Mouse (Mus musculus) neural tube, embryonic 15.5 days (tissue): Measurements from ENCODE around the gene Sla2. TPM values are rescaled to one million over a fixed set of nuclear protein-coding genes. Genes with fewer than 3 reads are reported as not detected.
A peak's percentile ranks its signal among the peaks of the same experiment; 100 is the strongest.
"Not testable (repeated sequence)": the region's sequence is repeated elsewhere in the genome, so short reads cannot be mapped to it uniquely, and the experiment has no call there.

Experiments
- ATAC-seq: fragments of 200-750 bp; cut with Nextera tagmentation; 2 replicates; pipeline ENCODE4 v1.8.0; 2017; ENCODE audit warnings: mild to moderate bottlenecking, moderate TSS enrichment, moderate library complexity; ENCODE audit not compliant: low FRiP score
- H3K27ac ChIP-seq: fragments of 300-500 bp; sonication (generic); replicated peaks from 2 replicates; pipeline ENCODE4 v1.5.1; 2015; ENCODE audit warnings: mild to moderate bottlenecking, inconsistent platforms
- H3K27me3 ChIP-seq: fragments of 300-500 bp; sonication (generic); replicated peaks from 2 replicates; pipeline ENCODE4 v1.6.1; 2015; ENCODE audit warnings: inconsistent platforms
- H3K36me3 ChIP-seq: fragments of 300-500 bp; sonication (generic); 2 replicates; pipeline ENCODE4 v1.6.1; 2015; ENCODE audit warnings: inconsistent platforms
- H3K4me1 ChIP-seq: fragments of 300-500 bp; sonication (generic); 2 replicates; pipeline ENCODE4 v1.6.1; 2015; ENCODE audit warnings: inconsistent platforms
- H3K4me2 ChIP-seq: fragments of 300-500 bp; sonication (generic); 2 replicates; pipeline ENCODE4 v1.6.1; 2015; ENCODE audit warnings: inconsistent platforms, mild to moderate bottlenecking, moderate library complexity
- H3K4me3 ChIP-seq: fragments of 300-500 bp; sonication (generic); replicated peaks from 2 replicates; pipeline ENCODE4 v1.5.1; 2015; ENCODE audit warnings: mild to moderate bottlenecking, inconsistent platforms
- H3K9ac ChIP-seq: fragments of 300-500 bp; sonication (generic); replicated peaks from 2 replicates; pipeline ENCODE4 v1.6.1; 2015; ENCODE audit warnings: mild to moderate bottlenecking, inconsistent platforms
- H3K9me3 ChIP-seq: fragments of 300-500 bp; sonication (generic); replicated peaks from 2 replicates; pipeline ENCODE4 v1.6.1; 2016; ENCODE audit warnings: inconsistent platforms
- WGBS: fragments of 180-500 bp; shearing (Covaris S2); methylation state at CpG from one replicate; pipeline ENCODE4 v1.1.7; 2015; ENCODE audit warnings: mixed read lengths; 5-methylcytosine and 5-hydroxymethylcytosine counted together
- polyA plus RNA-seq: library from polyadenylated mRNA; unstranded; fragments of >200 nt; fragmentation: Nextera tagmentation; extraction: Ambion mirVana; gene quantifications from 2 replicates; pipeline ENCODE4 v1.2.1, GENCODE M21; 2015

The Sla2 gene
- polyA plus RNA-seq, 1 experiment from 2014 or later: 0.22 TPM

DNA sequence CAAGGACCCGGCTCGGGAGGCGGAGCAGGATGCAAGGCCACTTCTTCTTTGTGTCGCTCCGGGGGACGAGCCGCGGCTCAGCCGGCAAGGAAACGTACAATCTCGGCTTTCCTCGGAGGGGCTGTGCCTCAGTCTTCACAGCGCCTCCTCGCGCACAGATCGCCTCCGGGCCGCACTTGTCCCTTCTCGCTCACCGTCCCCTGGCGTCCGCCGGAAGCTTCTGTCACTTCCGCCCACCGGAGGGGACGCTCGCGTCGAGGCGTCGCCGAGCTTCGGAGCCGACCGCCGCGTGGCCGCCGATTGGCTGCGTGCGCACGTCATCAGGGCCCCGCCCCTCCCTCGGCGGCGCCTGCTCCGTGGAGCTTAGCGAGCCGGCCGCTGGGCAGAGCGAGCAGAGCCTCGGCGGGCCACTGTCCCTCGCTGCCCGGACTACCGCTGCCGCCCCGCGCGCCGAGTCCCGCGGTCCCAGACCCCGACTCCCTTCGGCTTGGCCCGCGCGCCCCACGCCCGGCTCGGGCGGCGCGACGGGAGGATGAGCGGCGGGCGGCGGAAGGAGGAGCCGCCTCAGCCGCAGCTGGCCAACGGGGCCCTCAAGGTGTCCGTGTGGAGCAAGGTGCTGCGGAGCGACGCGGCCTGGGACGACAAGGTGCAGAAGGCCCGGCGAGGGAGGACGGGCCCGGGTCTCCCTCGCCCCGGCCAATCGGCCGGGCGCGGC is 24.1 kb downstream of the Sla2 start, which contains the start of gene Rab5if:
Gene Rab5if (plus strand): TSS at position 357 of the 715 bp plus-strand sequence.
- Histone ChIP-seq H3K27ac (peak within 1 kb of the TSS; percentile 92), H3K4me1 (peaks cover 44% of the 10 kb centered on the region), H3K9me3 (no peaks in the 10 kb centered on the region), H3K9ac (peak within 1 kb of the TSS; percentile 92), H3K36me3 (peaks cover 25% of the 10 kb centered on the region), H3K4me3 (peak within 1 kb of the TSS; percentile 80), H3K27me3 (no peaks in the 10 kb centered on the region), H3K4me2 (peak within 1 kb of the TSS; percentile 92)
- under 1% methylated on average over 95 of the region's 98 CpGs for WGBS
- peak; percentile 97 for ATAC-seq

DNA sequence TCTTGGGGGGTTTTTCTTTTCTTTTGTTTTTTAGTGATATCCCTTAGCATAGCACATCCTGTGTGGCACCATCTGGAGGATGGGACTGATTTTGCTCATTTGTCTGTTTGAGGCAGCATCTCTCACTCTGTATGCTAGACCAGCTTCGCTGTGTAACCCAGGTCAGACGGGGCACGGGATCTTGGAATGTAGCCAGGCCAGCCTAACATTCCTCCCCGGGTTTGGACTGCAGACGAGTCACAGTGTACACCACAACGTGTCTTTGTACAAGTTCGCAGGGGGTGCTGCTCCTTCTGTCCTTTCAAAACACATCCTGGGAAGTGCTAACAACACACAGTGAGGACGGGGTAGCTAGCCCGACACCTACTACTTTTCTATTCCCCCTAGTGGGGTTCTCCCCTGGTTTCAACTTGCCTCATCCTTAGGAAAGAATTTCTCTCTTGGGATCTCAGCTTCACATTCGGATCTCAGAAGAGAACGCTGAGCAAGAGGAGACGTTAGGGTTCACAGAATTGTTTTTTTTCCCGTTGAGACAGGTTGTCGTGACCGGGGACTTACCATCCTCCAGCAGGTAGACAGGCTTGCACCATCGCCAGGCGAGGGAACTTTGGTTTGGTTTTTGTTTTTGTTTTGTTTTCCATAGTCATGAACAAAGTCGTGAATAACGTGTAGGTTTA is 24.8 kb downstream of the Sla2 start:
- peak overlapping the region; percentile 92 for H3K27ac ChIP-seq
- peaks cover 44% of the 10 kb centered on the region for H3K4me1 ChIP-seq
- WGBS: under 1% methylated on average over 19 of the region's 19 CpGs
- H3K4me2 ChIP-seq: peak overlapping the region; percentile 89
- peak overlapping the region; percentile 80 for H3K4me3 ChIP-seq
- H3K9me3 ChIP-seq: no peaks in the 10 kb centered on the region
- H3K9ac ChIP-seq: peak overlapping the region; percentile 77
- peak; percentile 6; the same call in 1 of the 2 replicates for ATAC-seq
- peaks cover 24% of the 10 kb centered on the region for H3K36me3 ChIP-seq
- no peaks in the 10 kb centered on the region for H3K27me3 ChIP-seq

DNA sequence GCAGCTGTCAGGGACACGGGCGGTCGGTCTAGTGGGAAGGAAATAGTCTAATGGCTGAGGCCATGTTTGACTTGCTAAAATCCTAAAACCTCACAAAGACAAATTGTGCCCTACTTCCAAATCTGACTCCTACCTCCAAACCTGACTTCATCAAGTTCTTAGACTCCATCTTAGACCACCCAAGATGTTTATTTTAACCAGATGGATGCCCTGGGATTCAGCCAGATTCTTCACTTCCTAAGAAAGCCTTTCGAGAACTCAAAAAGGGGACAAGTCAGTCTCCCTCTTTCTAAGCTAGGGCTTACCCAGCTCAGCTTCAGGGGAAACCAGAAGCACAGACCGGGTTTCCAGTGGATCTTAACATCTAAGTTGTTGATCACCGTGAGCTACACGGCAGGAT is 28.3 kb downstream of the Sla2 start:
- WGBS: 86% methylated on average over 7 of the region's 7 CpGs
- H3K36me3 ChIP-seq: peaks cover 15% of the 10 kb centered on the region; the same call in 1 of the 2 replicates
- ATAC-seq: no peak
- no peak overlapping the region for H3K9ac ChIP-seq
- no peak overlapping the region for H3K4me2 ChIP-seq
- no peaks in the 10 kb centered on the region for H3K27me3 ChIP-seq
- peaks cover 28% of the 10 kb centered on the region for H3K4me1 ChIP-seq
- no peak overlapping the region for H3K4me3 ChIP-seq
- H3K27ac ChIP-seq: no peak overlapping the region
- no peaks in the 10 kb centered on the region for H3K9me3 ChIP-seq

DNA sequence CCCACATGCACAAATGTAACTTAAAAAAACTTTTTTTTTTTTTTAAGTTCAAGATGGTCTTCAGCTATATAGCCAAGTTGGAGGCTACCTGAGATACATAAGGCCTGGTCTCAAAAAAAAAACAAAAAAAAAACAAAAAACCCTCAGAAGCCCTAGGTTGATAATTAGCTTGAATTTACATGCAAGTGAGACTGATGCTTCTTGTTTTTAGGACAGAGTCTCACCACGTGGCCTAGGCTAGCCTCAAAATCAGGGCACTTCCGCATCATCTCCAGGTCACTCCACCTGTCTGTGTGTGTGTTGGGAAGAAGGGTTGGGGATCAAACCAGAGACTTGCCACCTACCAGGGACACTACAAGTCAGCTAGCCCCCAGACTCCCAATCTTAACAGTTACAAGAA is 29.2 kb downstream of the Sla2 start, which contains the start of gene 4930518I15Rik:
Gene 4930518I15Rik (minus strand): TSS at position 112 of the 400 bp plus-strand sequence.
- H3K9me3 ChIP-seq: no peaks in the 10 kb centered on the region
- no peak for ATAC-seq

DNA sequence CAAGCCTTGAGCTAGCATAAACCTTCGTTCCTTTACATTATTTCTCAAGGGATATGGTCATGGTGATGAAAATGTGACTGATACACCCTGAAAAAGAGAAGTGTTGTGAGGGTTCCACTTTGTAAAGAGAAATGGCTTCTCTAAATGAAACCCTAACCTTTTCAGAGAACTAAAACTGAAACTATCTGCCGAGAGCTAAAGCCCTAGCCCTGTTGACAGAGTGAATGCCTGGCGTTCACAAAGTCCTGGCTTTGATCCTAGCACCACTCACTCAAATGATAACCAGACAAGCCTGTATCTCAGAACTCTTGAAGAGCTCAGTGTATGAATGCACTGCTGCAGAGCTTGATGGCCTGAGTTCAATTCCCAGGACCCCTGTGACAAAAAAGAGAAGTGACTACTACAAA is 29.6 kb downstream of the Sla2 start:
- Histone ChIP-seq H3K4me1 (peaks cover 25% of the 10 kb centered on the region), H3K4me3 (no peak overlapping the region), H3K9me3 (no peaks in the 10 kb centered on the region), H3K9ac (no peak overlapping the region), H3K27ac (no peak overlapping the region), H3K4me2 (no peak overlapping the region), H3K27me3 (no peaks in the 10 kb centered on the region), H3K36me3 (peaks cover 15% of the 10 kb centered on the region; the same call in 1 of the 2 replicates)
- 83% methylated on average over 3 of the region's 3 CpGs for WGBS
- ATAC-seq: no peak

More for the DNA sequence above, 29.2 kb downstream of the Sla2 start, which contains the start of gene 4930518I15Rik:
- Histone ChIP-seq H3K36me3 (peaks cover 15% of the 10 kb centered on the region; the same call in 1 of the 2 replicates), H3K4me3 (no peak within 1 kb of the TSS), H3K27me3 (no peaks in the 10 kb centered on the region), H3K9ac (no peak within 1 kb of the TSS), H3K27ac (no peak within 1 kb of the TSS), H3K4me2 (no peak within 1 kb of the TSS), H3K4me1 (peaks cover 25% of the 10 kb centered on the region)
- 82% methylated on average over 2 of the region's 2 CpGs for WGBS

DNA sequence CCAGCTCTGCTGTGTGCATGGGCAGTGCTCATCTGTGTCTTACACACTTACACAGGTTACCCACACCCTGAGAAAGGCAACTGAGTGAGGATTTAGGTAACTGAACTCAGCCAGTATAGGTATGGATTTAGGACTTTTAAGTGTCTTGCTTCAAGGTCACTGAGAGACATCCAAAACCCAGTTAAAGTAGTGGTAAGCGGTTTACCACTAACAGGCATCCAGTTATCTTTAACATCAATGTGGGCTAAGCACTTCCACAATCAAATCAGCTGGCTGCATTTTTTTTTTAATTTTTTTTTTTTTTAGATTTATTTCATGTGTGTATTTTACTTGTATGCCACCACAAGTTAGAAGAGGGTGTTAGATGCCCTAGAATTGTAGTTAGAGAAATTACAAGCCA is 30.7 kb downstream of the Sla2 start:
- ATAC-seq: no peak
- WGBS: 95% methylated on average over 1 of the region's 1 CpGs
- Histone ChIP-seq H3K4me1 (peaks cover 17% of the 10 kb centered on the region), H3K27me3 (no peaks in the 10 kb centered on the region), H3K9ac (no peak overlapping the region), H3K9me3 (no peaks in the 10 kb centered on the region), H3K4me2 (no peak overlapping the region), H3K27ac (no peak overlapping the region), H3K4me3 (no peak overlapping the region), H3K36me3 (peaks cover 15% of the 10 kb centered on the region; the same call in 1 of the 2 replicates)

DNA sequence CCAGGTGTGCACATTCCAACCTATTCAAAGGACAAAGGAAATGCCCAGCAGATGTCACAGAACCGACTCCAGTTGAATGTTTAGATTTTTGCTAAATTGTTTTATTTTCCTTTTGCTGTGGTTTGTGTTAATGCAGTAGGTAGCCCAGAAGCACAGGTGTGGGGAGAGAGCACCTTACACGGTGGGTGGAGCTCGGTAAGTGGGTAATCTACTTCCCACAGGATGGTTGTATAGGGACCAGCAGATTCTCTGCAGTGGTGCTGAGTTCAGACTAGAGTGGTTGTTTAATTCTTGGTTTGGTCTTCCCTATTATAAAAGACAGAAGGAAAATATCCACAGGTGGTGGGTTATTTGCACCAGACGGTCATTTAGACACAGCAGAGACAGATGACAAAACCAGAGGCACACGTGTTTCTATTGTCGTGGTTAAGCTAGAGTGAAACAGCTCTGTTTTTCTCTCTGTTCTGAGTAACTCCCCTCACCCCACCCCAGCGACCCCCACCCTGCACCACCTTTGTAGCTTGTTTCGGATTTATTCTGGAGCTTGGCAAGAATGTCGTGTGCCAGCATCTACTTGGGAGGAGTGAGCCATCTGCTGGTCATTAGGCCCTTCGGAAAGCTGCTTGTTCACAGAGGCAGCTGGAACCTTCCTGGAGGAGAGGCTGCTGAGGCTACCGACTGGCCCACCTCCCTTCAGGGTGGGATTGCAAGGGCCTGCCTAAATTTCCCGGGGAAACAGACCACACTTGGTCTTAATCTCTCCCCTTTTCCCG is 32.8 kb downstream of the Sla2 start:
- not testable (repeated sequence) for ATAC-seq, H3K27me3 ChIP-seq
- 42% methylated on average over 13 of the region's 13 CpGs for WGBS

DNA sequence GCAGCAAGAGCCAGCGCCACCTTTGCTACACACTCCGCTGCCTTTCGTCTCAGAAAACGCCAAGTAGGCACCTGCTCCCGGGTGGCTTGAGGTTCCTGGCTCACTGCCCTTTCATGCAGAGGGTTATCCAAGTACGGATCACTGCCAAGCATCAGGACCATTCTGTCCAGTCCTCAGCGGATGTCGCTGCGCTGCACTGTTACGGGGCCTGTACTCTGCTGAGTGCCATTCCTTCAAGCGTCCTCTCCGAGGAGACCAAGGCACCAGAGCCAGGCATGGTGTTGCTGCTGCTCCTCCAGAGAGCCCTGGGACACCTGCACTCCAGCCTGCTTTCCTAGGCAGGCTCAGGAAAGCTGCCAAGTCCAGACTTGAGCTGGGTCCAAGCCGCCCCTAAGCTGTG is 33.4 kb downstream of the Sla2 start:
- ATAC-seq: not testable (repeated sequence)

More for the DNA sequence above, 32.8 kb downstream of the Sla2 start:
- peaks cover 19% of the 10 kb centered on the region; the same call in 1 of the 2 replicates for H3K36me3 ChIP-seq
- H3K9ac ChIP-seq, H3K4me1 ChIP-seq, H3K4me3 ChIP-seq, H3K4me2 ChIP-seq, H3K9me3 ChIP-seq, H3K27ac ChIP-seq: not testable (repeated sequence)

DNA sequence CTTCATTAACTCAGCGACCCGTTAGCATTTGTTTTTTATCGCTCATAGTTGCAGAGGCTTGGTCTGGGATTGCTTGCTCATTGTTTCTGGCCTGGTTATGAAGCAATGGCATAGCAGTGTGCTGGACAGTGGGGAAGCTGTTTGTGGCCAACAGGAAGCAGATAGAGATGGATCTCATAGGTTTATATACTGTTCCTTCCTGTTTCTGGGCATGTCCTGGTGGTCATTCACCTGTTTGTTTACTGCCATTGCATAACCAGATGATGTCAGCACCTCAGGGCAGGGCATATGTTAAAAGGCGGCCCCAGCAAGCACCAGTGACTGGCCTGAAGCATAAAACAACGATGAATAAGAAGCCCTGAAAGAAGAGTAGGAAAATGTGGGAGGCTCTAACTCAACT is 36.5 kb downstream of the Sla2 start:
- 91% methylated on average over 5 of the region's 5 CpGs for WGBS

More for the DNA sequence above, 33.4 kb downstream of the Sla2 start:
- not testable (repeated sequence) for H3K4me3 ChIP-seq, H3K27me3 ChIP-seq, H3K27ac ChIP-seq, H3K9me3 ChIP-seq, H3K9ac ChIP-seq, H3K4me2 ChIP-seq, H3K4me1 ChIP-seq
- 65% methylated on average over 9 of the region's 13 CpGs for WGBS
- peaks cover 19% of the 10 kb centered on the region; the same call in 1 of the 2 replicates for H3K36me3 ChIP-seq

DNA sequence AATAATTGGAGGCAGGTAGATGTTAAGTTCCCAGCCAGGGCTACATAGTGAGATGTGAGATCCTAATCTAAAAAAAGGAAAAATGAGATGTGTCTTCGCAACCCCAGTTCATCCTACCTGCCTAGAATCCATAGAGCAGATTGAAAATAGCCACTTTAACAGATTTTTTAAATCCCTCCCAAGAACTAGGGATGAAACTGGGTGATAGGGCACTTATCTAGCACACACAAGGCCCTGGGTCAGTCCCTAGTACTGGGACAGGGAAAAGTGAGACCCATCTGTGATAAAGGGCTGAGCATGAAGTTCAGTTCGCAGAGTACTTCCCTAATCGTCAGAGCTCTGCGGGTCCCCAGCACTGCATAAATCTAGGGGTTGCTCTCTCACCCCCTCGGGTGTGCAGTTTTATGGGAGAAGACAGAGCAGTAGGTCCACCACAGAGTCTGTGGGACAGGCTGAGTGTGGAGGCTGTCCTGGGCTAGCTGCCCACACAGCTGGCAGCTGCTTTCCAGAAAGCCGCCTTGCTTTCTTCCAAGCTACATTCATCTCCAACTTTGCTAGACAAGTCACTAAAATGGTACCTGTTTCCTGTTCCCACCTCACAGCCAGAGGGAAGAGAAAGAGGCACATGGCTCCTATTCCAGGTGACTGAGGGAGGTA is 38.3 kb downstream of the Sla2 start:
- no peak overlapping the region for H3K4me2 ChIP-seq
- H3K27ac ChIP-seq: no peak overlapping the region
- no peak overlapping the region for H3K9ac ChIP-seq
- peaks cover 4% of the 10 kb centered on the region; the same call in 1 of the 2 replicates for H3K36me3 ChIP-seq
- H3K4me1 ChIP-seq: peaks cover 32% of the 10 kb centered on the region
- H3K4me3 ChIP-seq: no peak overlapping the region
- WGBS: 84% methylated on average over 6 of the region's 6 CpGs
- H3K9me3 ChIP-seq: no peaks in the 10 kb centered on the region
- no peaks in the 10 kb centered on the region for H3K27me3 ChIP-seq
- ATAC-seq: no peak

More for the DNA sequence above, 36.5 kb downstream of the Sla2 start:
- H3K4me2 ChIP-seq: no peak overlapping the region
- H3K4me3 ChIP-seq: no peak overlapping the region
- H3K9ac ChIP-seq: no peak overlapping the region
- no peaks in the 10 kb centered on the region for H3K27me3 ChIP-seq
- H3K27ac ChIP-seq: no peak overlapping the region
- H3K9me3 ChIP-seq: no peaks in the 10 kb centered on the region
- no peak for ATAC-seq
- H3K4me1 ChIP-seq: peaks cover 24% of the 10 kb centered on the region
- H3K36me3 ChIP-seq: peaks cover 4% of the 10 kb centered on the region; the same call in 1 of the 2 replicates

DNA sequence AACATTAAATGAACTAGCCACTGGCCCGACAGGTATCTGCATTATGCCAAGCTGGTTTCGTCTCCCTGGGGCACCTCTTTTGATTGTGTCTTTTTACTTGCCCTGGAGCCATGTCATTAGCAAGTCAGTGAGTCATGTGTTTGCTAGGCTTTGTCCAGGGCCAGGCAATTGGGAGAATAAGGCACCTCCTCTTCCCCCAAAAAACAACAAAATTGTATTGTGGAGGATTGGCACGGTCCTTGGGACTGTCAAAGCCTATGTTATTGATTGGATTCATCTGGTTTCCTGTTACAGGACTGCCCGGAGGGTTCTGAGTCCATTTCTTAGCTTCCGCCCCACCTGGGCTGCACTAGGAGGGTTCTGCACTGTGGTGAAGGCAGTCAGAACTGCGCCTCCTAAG is 39.3 kb downstream of the Sla2 start:
- no peak overlapping the region for H3K9ac ChIP-seq
- peaks cover 4% of the 10 kb centered on the region; the same call in 1 of the 2 replicates for H3K36me3 ChIP-seq
- no peak for ATAC-seq
- no peak overlapping the region for H3K4me2 ChIP-seq
- H3K4me3 ChIP-seq: no peak overlapping the region
- 42% methylated on average over 6 of the region's 6 CpGs for WGBS
- H3K9me3 ChIP-seq: no peaks in the 10 kb centered on the region
- peaks cover 36% of the 10 kb centered on the region for H3K4me1 ChIP-seq
- no peak overlapping the region for H3K27ac ChIP-seq
- H3K27me3 ChIP-seq: no peaks in the 10 kb centered on the region; the same call in 1 of the 2 replicates
